Mouse (Mus musculus) megakaryocyte-erythroid progenitor cell, adult 5-6 weeks (primary cell): ENCODE measurements around the gene Polr3gl. TPM values are rescaled to one million over a fixed set of nuclear protein-coding genes. Genes with fewer than 3 reads are reported as not detected.

Experiments used
- ATAC-seq: replicated peaks from 2 replicates; pipeline ENCODE4 v1.8.0; 2016; ENCODE audit warnings: mild to moderate bottlenecking, inconsistent platforms; ENCODE audit not compliant: severe bottlenecking, poor library complexity, low FRiP score, low TSS enrichment
- total RNA-seq, 2 experiments: library from RNA; stranded (forward) in 1 of 2; stranded (reverse) in 1 of 2; fragments of 200-1000, 215-1000 nt in 1 of 2; fragments of >200 nt in 1 of 2; fragmentation: Nextera tagmentation in 1 of 2; gene quantifications; 2 replicates each; pipeline ENCODE4 v1.2.3; 2014 to 2017

Gene Polr3gl
- total RNA-seq, 2 experiments from 2014 or later: 38.1 to 56.0 TPM

GRCm38 (mm10) chr3:96540740-96541139 is 53.2 kb downstream of the Polr3gl start:
- no peak for ATAC-seq

GRCm38 (mm10) chr3:96539316-96539715 is 54.7 kb downstream of the Polr3gl start:
- no peak for ATAC-seq

- no peak for ATAC-seq
Measured at GRCm38 (mm10) chr3:96534300-96534699, 59.7 kb downstream of the Polr3gl start.

- no peak for ATAC-seq
Measured at GRCm38 (mm10) chr3:96532050-96532449, 61.9 kb downstream of the Polr3gl start.

GRCm38 (mm10) chr3:96528506-96528905 is 65.5 kb downstream of the Polr3gl start:
- no peak for ATAC-seq

Other genes starting within 250 kb of the Polr3gl start
- gene BC107364, start 141.9 kb downstream of the Polr3gl start, total RNA-seq (2014; fragmentation: Nextera tagmentation): not detected in 2 replicates
- gene BC107364, start 141.9 kb downstream of the Polr3gl start, total RNA-seq (2017): not detected in 2 replicates
- not detected in 2 replicates for gene Hfe2, start 69.0 kb downstream of the Polr3gl start, total RNA-seq (2014; fragmentation: Nextera tagmentation)
- gene Hfe2, start 69.0 kb downstream of the Polr3gl start, total RNA-seq (2017): not detected in 2 replicates
- gene Txnip, start 36.2 kb downstream of the Polr3gl start, total RNA-seq (2014; fragmentation: Nextera tagmentation): 257 and 274 TPM in 2 replicates
- 121 and 224 TPM in 2 replicates for gene Txnip, start 36.2 kb downstream of the Polr3gl start, total RNA-seq (2017)
- not detected in 2 replicates for gene Gm16253, start 17.2 kb downstream of the Polr3gl start, total RNA-seq (2014; fragmentation: Nextera tagmentation)
- gene Gm16253, start 17.2 kb downstream of the Polr3gl start, total RNA-seq (2017): not detected in 2 replicates
- not detected in 2 replicates for gene Ankrd34a, start 2.5 kb upstream of the Polr3gl start, total RNA-seq (2014; fragmentation: Nextera tagmentation)
- not detected in 2 replicates for gene Ankrd34a, start 2.5 kb upstream of the Polr3gl start, total RNA-seq (2017)
- gene Lix1l, start 7.0 kb upstream of the Polr3gl start, total RNA-seq (2014; fragmentation: Nextera tagmentation): 0.25 and 0.72 TPM in 2 replicates
- 0.72 and 0.94 TPM in 2 replicates for gene Lix1l, start 7.0 kb upstream of the Polr3gl start, total RNA-seq (2017)
- gene Rbm8a, start 35.8 kb upstream of the Polr3gl start, total RNA-seq (2014; fragmentation: Nextera tagmentation): 174 and 189 TPM in 2 replicates
- 95.5 and 108 TPM in 2 replicates for gene Rbm8a, start 35.8 kb upstream of the Polr3gl start, total RNA-seq (2017)
- 23.1 and 49.5 TPM in 2 replicates for gene Pex11b, start 41.2 kb upstream of the Polr3gl start, total RNA-seq (2014; fragmentation: Nextera tagmentation)
- 9.7 and 17.3 TPM in 2 replicates for gene Pex11b, start 41.2 kb upstream of the Polr3gl start, total RNA-seq (2017)
- gene Gm42957, start 41.3 kb upstream of the Polr3gl start, total RNA-seq (2014; fragmentation: Nextera tagmentation): 0.50 and 0.67 TPM in 2 replicates
- 0.30 TPM in 1 of 2 replicates, not detected in the other for gene Gm42957, start 41.3 kb upstream of the Polr3gl start, total RNA-seq (2017)
- gene Itga10, start 51.4 kb upstream of the Polr3gl start, total RNA-seq (2014; fragmentation: Nextera tagmentation): 0.10 and 4.4 TPM in 2 replicates
- 0.08 and 0.28 TPM in 2 replicates for gene Itga10, start 51.4 kb upstream of the Polr3gl start, total RNA-seq (2017)
- 0.17 TPM in 1 of 2 replicates, not detected in the other for gene Ankrd35, start 76.0 kb upstream of the Polr3gl start, total RNA-seq (2014; fragmentation: Nextera tagmentation)
- gene Ankrd35, start 76.0 kb upstream of the Polr3gl start, total RNA-seq (2017): 0.11 TPM in 1 of 2 replicates, not detected in the other
- gene Pias3, start 102.2 kb upstream of the Polr3gl start, total RNA-seq (2014; fragmentation: Nextera tagmentation): 11.0 and 14.2 TPM in 2 replicates
- gene Pias3, start 102.2 kb upstream of the Polr3gl start, total RNA-seq (2017): 1.7 and 2.9 TPM in 2 replicates
- not detected in 2 replicates for gene Nudt17, start 114.4 kb upstream of the Polr3gl start, total RNA-seq (2014; fragmentation: Nextera tagmentation)
- not detected in 2 replicates for gene Nudt17, start 114.4 kb upstream of the Polr3gl start, total RNA-seq (2017)
- gene Polr3c, start 133.4 kb upstream of the Polr3gl start, total RNA-seq (2014; fragmentation: Nextera tagmentation): 37.2 and 41.7 TPM in 2 replicates
- gene Polr3c, start 133.4 kb upstream of the Polr3gl start, total RNA-seq (2017): 17.6 and 28.0 TPM in 2 replicates
- 35.3 and 40.0 TPM in 2 replicates for gene Rnf115, start 133.5 kb upstream of the Polr3gl start, total RNA-seq (2014; fragmentation: Nextera tagmentation)
- 51.7 and 74.3 TPM in 2 replicates for gene Rnf115, start 133.5 kb upstream of the Polr3gl start, total RNA-seq (2017)
- gene Pdzk1, start 235.1 kb upstream of the Polr3gl start, total RNA-seq (2014; fragmentation: Nextera tagmentation): not detected in 2 replicates
- gene Pdzk1, start 235.1 kb upstream of the Polr3gl start, total RNA-seq (2017): not detected in 2 replicates
- 0.76 and 3.2 TPM in 2 replicates for gene Cd160, start 235.2 kb upstream of the Polr3gl start, total RNA-seq (2014; fragmentation: Nextera tagmentation)
- 0.46 and 2.0 TPM in 2 replicates for gene Cd160, start 235.2 kb upstream of the Polr3gl start, total RNA-seq (2017)